Mouse (Mus musculus): ENCODE data around the gene Zmym2. TPM values are rescaled to one million over a fixed set of nuclear protein-coding genes. Genes with fewer than 3 reads are reported as not detected.
"Not testable (repeated sequence)": the region's sequence is repeated elsewhere in the genome, so short reads cannot be mapped to it uniquely, and the experiment has no call there.

Zmym2 gene
- polyA plus RNA-seq, 1 experiment, result 19.7 TPM

DNA sequence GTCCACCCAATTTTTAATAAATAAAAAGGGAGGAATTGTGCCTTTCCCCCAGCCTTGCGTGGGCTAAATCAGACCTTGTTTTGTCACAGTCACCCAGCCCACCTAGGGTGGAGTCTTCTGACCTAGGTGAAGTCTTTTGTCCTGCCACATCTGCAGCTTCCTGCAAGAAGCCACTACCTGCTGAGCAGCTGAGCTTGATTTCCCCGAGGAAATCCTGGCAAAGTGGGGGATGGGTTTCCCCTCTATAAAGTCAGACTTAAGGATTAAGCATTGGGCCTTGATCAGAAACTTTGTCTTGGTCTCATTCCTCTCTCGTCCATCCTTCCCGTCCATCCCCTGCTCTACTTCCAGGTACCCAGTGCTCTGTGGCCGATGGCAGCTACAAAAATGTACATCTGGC, 12.9 kb upstream of the Zmym2 start:
- Histone ChIP-seq H3K27ac (ENCODE audit: control insufficient read depth, insufficient read depth, low read depth, low read length) (no peak overlapping the region), H3K27me3 (ENCODE audit: control insufficient read depth, insufficient read depth, low read length) (no peaks in the 10 kb centered on the region), H3K4me1 (ENCODE audit: control insufficient read depth, insufficient read depth, low read length) (peaks cover 3% of the 10 kb centered on the region; the same call in 1 of the 2 replicates), H3K4me3 (ENCODE audit: control insufficient read depth, low read depth, low read length) (peak overlapping the region; percentile 52), H3K36me3 (ENCODE audit: control insufficient read depth, insufficient read depth, low read length) (no peaks in the 10 kb centered on the region)
- TF ChIP-seq CTCF (IDR thresholded peaks at IDR 0.05; ENCODE audit: control insufficient read depth, insufficient read depth, insufficient replicate concordance, low read depth, low read length) (no peak), POLR2A (IDR thresholded peaks at IDR 0.05; ENCODE audit: control insufficient read depth, low read depth, low read length) (no peak)

DNA sequence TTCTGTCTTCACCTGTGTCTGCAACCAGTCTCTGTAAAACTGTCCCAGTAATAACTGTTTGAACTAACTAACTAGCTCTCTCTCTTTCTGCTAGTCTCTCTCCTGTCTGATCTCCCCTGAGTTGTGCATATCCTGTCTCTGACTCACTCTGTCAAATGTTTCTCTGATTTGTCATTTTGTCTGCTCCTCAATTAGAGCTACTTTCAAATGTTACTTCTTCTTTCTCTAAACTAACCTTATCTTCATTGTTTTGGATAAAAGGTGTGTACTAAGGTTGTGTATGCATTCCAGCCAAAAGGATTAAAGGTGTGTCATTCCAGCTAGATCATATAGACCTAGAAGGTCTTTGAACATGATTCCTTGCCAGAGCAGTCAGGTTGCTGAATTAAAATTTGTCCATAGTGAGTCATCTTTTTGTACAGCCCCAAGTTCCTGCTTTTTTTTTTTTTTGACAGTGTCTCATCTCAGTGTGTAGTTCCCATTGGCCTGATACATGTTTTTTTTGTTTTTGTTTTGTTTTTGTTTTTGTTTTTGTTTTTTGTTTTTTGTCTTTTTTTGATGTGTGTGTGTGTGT, 10.8 kb upstream of the Zmym2 start:
- Histone ChIP-seq H3K27ac (ENCODE audit: control insufficient read depth, insufficient read depth, low read depth, low read length) (no peak overlapping the region), H3K4me3 (ENCODE audit: control insufficient read depth, low read depth, low read length) (no peak overlapping the region), H3K4me1 (ENCODE audit: control insufficient read depth, insufficient read depth, low read length) (peaks cover 6% of the 10 kb centered on the region; the same call in 1 of the 2 replicates), H3K27me3 (ENCODE audit: control insufficient read depth, insufficient read depth, low read length) (no peaks in the 10 kb centered on the region), H3K36me3 (ENCODE audit: control insufficient read depth, insufficient read depth, low read length) (no peaks in the 10 kb centered on the region)
- TF ChIP-seq CTCF (IDR thresholded peaks at IDR 0.05; ENCODE audit: control insufficient read depth, insufficient read depth, insufficient replicate concordance, low read depth, low read length) (no peak), POLR2A (IDR thresholded peaks at IDR 0.05; ENCODE audit: control insufficient read depth, low read depth, low read length) (no peak)

- peaks cover 10% of the 10 kb centered on the region for H3K4me1 ChIP-seq (ENCODE audit: control insufficient read depth, insufficient read depth, low read length)
- peak overlapping the region; percentile 54; the same call in 1 of the 2 replicates for H3K4me3 ChIP-seq (ENCODE audit: control insufficient read depth, low read depth, low read length)
- H3K36me3 ChIP-seq (ENCODE audit: control insufficient read depth, insufficient read depth, low read length), result no peaks in the 10 kb centered on the region
- no peak for TF ChIP-seq CTCF (IDR thresholded peaks at IDR 0.05; ENCODE audit: control insufficient read depth, insufficient read depth, insufficient replicate concordance, low read depth, low read length)
- no peak for TF ChIP-seq POLR2A (IDR thresholded peaks at IDR 0.05; ENCODE audit: control insufficient read depth, low read depth, low read length)
- peak overlapping the region; percentile 95 for H3K27ac ChIP-seq (ENCODE audit: control insufficient read depth, insufficient read depth, low read depth, low read length)
- H3K27me3 ChIP-seq (ENCODE audit: control insufficient read depth, insufficient read depth, low read length), result no peaks in the 10 kb centered on the region
Measured at GRCm38 (mm10) chr14:56881271-56881670, 5.2 kb upstream of the Zmym2 start.

- Histone ChIP-seq H3K4me1 (ENCODE audit: control insufficient read depth, insufficient read depth, low read length) (peaks cover 14% of the 10 kb centered on the region), H3K27ac (ENCODE audit: control insufficient read depth, insufficient read depth, low read depth, low read length) (no peak overlapping the region), H3K36me3 (ENCODE audit: control insufficient read depth, insufficient read depth, low read length) (no peaks in the 10 kb centered on the region), H3K4me3 (ENCODE audit: control insufficient read depth, low read depth, low read length) (peak overlapping the region; percentile 81; the same call in 1 of the 2 replicates), H3K27me3 (ENCODE audit: control insufficient read depth, insufficient read depth, low read length) (no peaks in the 10 kb centered on the region)
- TF ChIP-seq CTCF (IDR thresholded peaks at IDR 0.05; ENCODE audit: control insufficient read depth, insufficient read depth, insufficient replicate concordance, low read depth, low read length), result no peak
- TF ChIP-seq POLR2A (IDR thresholded peaks at IDR 0.05; ENCODE audit: control insufficient read depth, low read depth, low read length), result no peak
Measured at GRCm38 (mm10) chr14:56883431-56883830, 3.0 kb upstream of the Zmym2 start.

GRCm38 (mm10) chr14:56885308-56885771, 1.1 kb upstream of the Zmym2 start:
- 0 out of 2 replicates have a peak, but pooled peaks cover 1% of the 10 kb centered on the region for H3K36me3 ChIP-seq (ENCODE audit: control insufficient read depth, insufficient read depth, low read length)
- peak overlapping the region; percentile 88 for H3K4me3 ChIP-seq (ENCODE audit: control insufficient read depth, low read depth, low read length)
- peaks cover 11% of the 10 kb centered on the region for H3K4me1 ChIP-seq (ENCODE audit: control insufficient read depth, insufficient read depth, low read length)
- H3K27ac ChIP-seq (ENCODE audit: control insufficient read depth, insufficient read depth, low read depth, low read length), result peak overlapping the region; percentile 81
- no peaks in the 10 kb centered on the region for H3K27me3 ChIP-seq (ENCODE audit: control insufficient read depth, insufficient read depth, low read length)
- TF ChIP-seq CTCF (IDR thresholded peaks at IDR 0.05; ENCODE audit: control insufficient read depth, insufficient read depth, insufficient replicate concordance, low read depth, low read length) (0 out of 2 replicates have a peak, but pooled peaks have one; percentile 2), POLR2A (IDR thresholded peaks at IDR 0.05; ENCODE audit: control insufficient read depth, low read depth, low read length) (peak; percentile 33; the same call in 1 of the 2 replicates)

GRCm38 (mm10) chr14:56885986-56886593, 363 bp upstream of the Zmym2 start:
- peak overlapping the region; percentile 88 for H3K4me3 ChIP-seq (ENCODE audit: control insufficient read depth, low read depth, low read length)
- H3K4me1 ChIP-seq (ENCODE audit: control insufficient read depth, insufficient read depth, low read length), result peaks cover 11% of the 10 kb centered on the region
- H3K27ac ChIP-seq (ENCODE audit: control insufficient read depth, insufficient read depth, low read depth, low read length), result peak overlapping the region; percentile 81
- H3K27me3 ChIP-seq (ENCODE audit: control insufficient read depth, insufficient read depth, low read length); H3K36me3 ChIP-seq (ENCODE audit: control insufficient read depth, insufficient read depth, low read length): not testable (repeated sequence)

GRCm38 (mm10) chr14:56887514-56887880, 1.0 kb downstream of the Zmym2 start:
- H3K27ac ChIP-seq (ENCODE audit: control insufficient read depth, insufficient read depth, low read depth, low read length), result peak overlapping the region; percentile 85
- H3K36me3 ChIP-seq (ENCODE audit: control insufficient read depth, insufficient read depth, low read length), result peaks cover 1% of the 10 kb centered on the region; the same call in 1 of the 2 replicates
- TF ChIP-seq POLR2A (IDR thresholded peaks at IDR 0.05; ENCODE audit: control insufficient read depth, low read depth, low read length) (no peak), CTCF (IDR thresholded peaks at IDR 0.05; ENCODE audit: control insufficient read depth, insufficient read depth, insufficient replicate concordance, low read depth, low read length) (no peak)
- H3K4me1 ChIP-seq (ENCODE audit: control insufficient read depth, insufficient read depth, low read length), result peaks cover 11% of the 10 kb centered on the region
- H3K27me3 ChIP-seq (ENCODE audit: control insufficient read depth, insufficient read depth, low read length), result no peaks in the 10 kb centered on the region
- peak overlapping the region; percentile 88 for H3K4me3 ChIP-seq (ENCODE audit: control insufficient read depth, low read depth, low read length)

Data from testis, adult 2 months (tissue).